7 mouse cellular contexts compared by ENCODE assay signal in the genomic region with DNA sequence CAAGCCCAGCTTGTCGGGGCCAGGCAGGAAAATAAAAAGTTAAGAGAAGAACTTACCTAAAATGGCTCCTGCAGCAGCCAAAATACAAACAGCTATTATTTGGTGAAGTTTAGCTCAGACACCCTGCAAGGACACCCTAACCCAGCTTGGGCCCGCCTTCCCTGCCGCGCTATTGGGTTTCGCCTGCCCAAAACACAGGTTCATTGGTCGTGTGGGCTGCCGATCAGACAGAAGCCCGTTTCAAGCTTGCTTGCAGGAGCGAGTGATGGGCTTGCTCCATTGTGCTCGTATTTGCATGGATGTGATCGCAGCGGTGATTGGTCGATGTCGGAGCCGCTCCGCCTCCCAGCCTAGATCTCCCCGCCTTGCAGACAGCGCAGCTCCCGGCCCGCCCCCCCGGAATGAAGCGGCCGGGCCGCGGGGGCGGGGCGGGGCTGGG. TPM values are rescaled to one million over a fixed set of nuclear protein-coding genes. Genes with fewer than 3 reads are reported as not detected.
DNase-seq lines count a peak whose midpoint lies in the region; ATAC-seq lines count a peak whose summit lies in the region.

A gene (minus strand): TSS at position 143 of the 439 bp plus-strand sequence.

- H3K9ac ChIP-seq in embryonic facial prominence, embryonic 12.5 days = peak within 1 kb of the TSS; percentile 99
- peak within 1 kb of the TSS; percentile 99 for H3K9ac ChIP-seq in limb, embryonic 11.5 days (ENCODE audit: low read length)
- H3K9ac ChIP-seq in midbrain, embryonic 14.5 days (replicated peaks; ENCODE audit: low read length) = peak within 1 kb of the TSS; percentile 92

- no peaks in the 10 kb centered on the region for H3K36me3 ChIP-seq in embryonic facial prominence, embryonic 12.5 days
- no peaks in the 10 kb centered on the region for H3K36me3 ChIP-seq in limb, embryonic 11.5 days (ENCODE audit: control insufficient read depth, insufficient read depth, low read length)
- H3K36me3 ChIP-seq in midbrain, embryonic 14.5 days (ENCODE audit: control insufficient read depth, insufficient read depth, low read length) = no peaks in the 10 kb centered on the region

- ATAC-seq in embryonic facial prominence, embryonic 12.5 days (ENCODE audit: insufficient number of reproducible peaks, insufficient read depth, low FRiP score, low TSS enrichment) = peak; percentile 99
- peak; percentile 99 for ATAC-seq in limb, embryonic 11.5 days (ENCODE audit: insufficient number of reproducible peaks, low FRiP score, low TSS enrichment, low read depth)
- peak; percentile 99 for ATAC-seq in midbrain, embryonic 14.5 days (ENCODE audit: low FRiP score, low TSS enrichment)

- H3K27ac ChIP-seq in embryonic facial prominence, embryonic 12.5 days = peak within 1 kb of the TSS; percentile 99
- peak within 1 kb of the TSS; percentile 99 for H3K27ac ChIP-seq in limb, embryonic 11.5 days (replicated peaks; ENCODE audit: low read depth, low read length)
- peak within 1 kb of the TSS; percentile 95 for H3K27ac ChIP-seq in midbrain, embryonic 14.5 days (replicated peaks; ENCODE audit: low read depth, low read length)

- peaks cover 26% of the 10 kb centered on the region for H3K4me1 ChIP-seq in embryonic facial prominence, embryonic 12.5 days
- peaks cover 12% of the 10 kb centered on the region; the same call in 1 of the 2 replicates for H3K4me1 ChIP-seq in limb, embryonic 11.5 days (ENCODE audit: control insufficient read depth, insufficient read depth, low read length)
- H3K4me1 ChIP-seq in midbrain, embryonic 14.5 days (ENCODE audit: control insufficient read depth, insufficient read depth, low read length) = peaks cover 17% of the 10 kb centered on the region

- H3K9me3 ChIP-seq in embryonic facial prominence, embryonic 12.5 days = no peaks in the 10 kb centered on the region
- H3K9me3 ChIP-seq in limb, embryonic 11.5 days (ENCODE audit: control insufficient read depth, low read length) = no peaks in the 10 kb centered on the region
- H3K9me3 ChIP-seq in midbrain, embryonic 14.5 days (ENCODE audit: control insufficient read depth, low read length) = no peaks in the 10 kb centered on the region

- DNase-seq in adrenal gland, postnatal 25 days = peak; percentile 97
- peak; percentile 100 for DNase-seq in heart, adult 11 months
- peak; percentile 99 for DNase-seq in kidney, adult 18-20 months
- peak; percentile 99 for DNase-seq in limb, embryonic 11.5 days (ENCODE audit: low spot score)
- peak; percentile 99 for DNase-seq in midbrain, embryonic 14.5 days
- peak; percentile 95 to 97 for DNase-seq in spleen, adult 18-20 months

- peak within 1 kb of the TSS; percentile 96 for H3K4me3 ChIP-seq in embryonic facial prominence, embryonic 12.5 days
- peak within 1 kb of the TSS; percentile 94 for H3K4me3 ChIP-seq in limb, embryonic 11.5 days (ENCODE audit: low read depth, low read length)
- H3K4me3 ChIP-seq in midbrain, embryonic 14.5 days (replicated peaks; ENCODE audit: low read depth, low read length) = peak within 1 kb of the TSS; percentile 96

- WGBS in embryonic facial prominence, embryonic 12.5 days = under 1% methylated on average over 26 of the region's 27 CpGs
- WGBS in limb, embryonic 11.5 days = 0% methylated on average over 19 of the region's 27 CpGs
- 3% methylated on average over 27 of the region's 27 CpGs for WGBS in midbrain, embryonic 14.5 days

- H3K27me3 ChIP-seq in embryonic facial prominence, embryonic 12.5 days = no peaks in the 10 kb centered on the region
- H3K27me3 ChIP-seq in limb, embryonic 11.5 days (ENCODE audit: control insufficient read depth, insufficient read depth, low read length) = no peaks in the 10 kb centered on the region
- H3K27me3 ChIP-seq in midbrain, embryonic 14.5 days (ENCODE audit: control insufficient read depth, insufficient read depth, low read length) = no peaks in the 10 kb centered on the region

- peak within 1 kb of the TSS; percentile 76 for H3K4me2 ChIP-seq in embryonic facial prominence, embryonic 12.5 days (replicated peaks)
- peak within 1 kb of the TSS; percentile 78 for H3K4me2 ChIP-seq in limb, embryonic 11.5 days (ENCODE audit: low read depth, severe bottlenecking)
- H3K4me2 ChIP-seq in midbrain, embryonic 14.5 days (ENCODE audit: low read length) = peak within 1 kb of the TSS; percentile 69

RNA-seq across cellular contexts. Expression of the gene that starts here (rescaled TPM):
- total RNA-seq in adrenal gland, postnatal 25 days (2021) = 51.7 and 52.7 TPM in 2 replicates
- 44.6 and 48.2 TPM in 2 replicates for polyA plus RNA-seq in embryonic facial prominence, embryonic 12.5 days (2016; fragmentation: Nextera tagmentation; extraction: Ambion mirVana)
- 39.4 and 44.7 TPM in 2 replicates for polyA plus RNA-seq in limb, embryonic 11.5 days (2014; fragmentation: Nextera tagmentation; extraction: Ambion mirVana)
- polyA plus RNA-seq in midbrain, embryonic 14.5 days (2014; fragmentation: Nextera tagmentation; extraction: Ambion mirVana) = 37.8 and 45.9 TPM in 2 replicates

Comparison
In these comparisons a context has a peak if more than half of its experiments do, and no peak if none do; other contexts are left out.
1. Peak in every context shown above with its lines: DNase-seq, ATAC-seq, H3K4me3 ChIP-seq and H3K27ac ChIP-seq.